Mouse (Mus musculus) C2C12 (cell line): ENCODE data around the gene Xxylt1.

ENCODE experiments used
- CEBPB ChIP-seq: IDR thresholded peaks from one replicate; pipeline ENCODE4 v1.6.1; 2011; ENCODE audit warnings: low read depth, mild to moderate bottlenecking, control low read depth, moderate library complexity
- CTCF ChIP-seq: IDR thresholded peaks from one replicate; pipeline ENCODE4 v1.5.1; 2011; ENCODE audit not compliant: control insufficient read depth, insufficient read depth, insufficient read length
- FOSL1 ChIP-seq: IDR thresholded peaks from one replicate; pipeline ENCODE4 v1.8.0; 2011; ENCODE audit warnings: mild to moderate bottlenecking, low read length; ENCODE audit not compliant: poor library complexity, insufficient read depth, severe bottlenecking
- MAX ChIP-seq: IDR thresholded peaks from one replicate; pipeline ENCODE4 v1.6.1; 2011; ENCODE audit warnings: mild to moderate bottlenecking, control low read depth
- MYOD1 ChIP-seq: IDR thresholded peaks from one replicate; pipeline ENCODE4 v1.6.1; 2011; ENCODE audit warnings: low read depth; ENCODE audit not compliant: control insufficient read depth, insufficient read length
- MYOG ChIP-seq: IDR thresholded peaks from one replicate; pipeline ENCODE4 v1.6.1; 2011; ENCODE audit not compliant: control insufficient read depth, insufficient read length; ENCODE audit errors: extremely low read depth

DNA sequence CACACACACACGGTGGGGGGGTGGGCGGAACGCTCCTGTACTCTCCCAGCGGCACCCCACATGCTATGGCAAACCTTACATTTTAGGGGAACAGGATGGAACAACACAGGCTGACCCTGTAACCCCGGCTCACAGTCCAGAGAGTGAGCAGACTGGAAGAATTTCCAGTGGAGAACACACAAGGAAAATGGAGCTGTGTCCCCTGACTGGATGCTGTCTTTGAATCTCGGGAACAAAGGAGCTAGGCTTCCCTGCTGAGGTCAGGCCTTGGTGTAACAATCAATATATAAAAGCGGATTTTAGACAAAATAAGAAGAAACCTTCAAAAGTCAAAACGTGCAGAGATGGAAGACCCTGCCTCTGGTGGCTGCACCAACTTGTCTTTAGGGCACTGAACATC lies 57.4 kb downstream of the Xxylt1 start:
- no peak for TF ChIP-seq CTCF
- no peak for TF ChIP-seq MAX
- TF ChIP-seq MYOD1, result no peak
- TF ChIP-seq MYOG, result no peak
- no peak for TF ChIP-seq FOSL1
- no peak for TF ChIP-seq CEBPB
